Mouse (Mus musculus) MN1 (cell line): ENCODE data around the gene March10.

Experiments
- DNase-seq: peaks from one replicate; pipeline ENCODE4 v3.0.0-alpha.2; 2016; ENCODE audit warnings: low spot score

The March10 gene

GRCm38 (mm10) chr11:105402355-105402754, 54.2 kb downstream of the March10 start:
- no peak for DNase-seq

GRCm38 (mm10) chr11:105390290-105390689, 66.2 kb downstream of the March10 start:
- DNase-seq: no peak

- no peak for DNase-seq
These were observed 67.9 kb downstream of the March10 start for GRCm38 (mm10) chr11:105388636-105389035.

- DNase-seq: no peak
These were observed 71.3 kb downstream of the March10 start for GRCm38 (mm10) chr11:105385266-105385665.

GRCm38 (mm10) chr11:105375821-105376235, 80.7 kb downstream of the March10 start:
- DNase-seq: no peak

GRCm38 (mm10) chr11:105374526-105375175, 81.9 kb downstream of the March10 start:
- no peak for DNase-seq

- no peak for DNase-seq
These were observed 82.7 kb downstream of the March10 start for GRCm38 (mm10) chr11:105373881-105374280.

- DNase-seq: no peak
These were observed 84.7 kb downstream of the March10 start for GRCm38 (mm10) chr11:105371818-105372217.

- no peak for DNase-seq
These were observed 86.8 kb downstream of the March10 start for GRCm38 (mm10) chr11:105369526-105370386.

GRCm38 (mm10) chr11:105368833-105369232, 87.7 kb downstream of the March10 start:
- DNase-seq: no peak

- DNase-seq: no peak
These were observed 89.4 kb downstream of the March10 start for GRCm38 (mm10) chr11:105367163-105367562.

GRCm38 (mm10) chr11:105366051-105366450, 90.5 kb downstream of the March10 start:
- no peak for DNase-seq

- DNase-seq: no peak
These were observed 90.9 kb downstream of the March10 start for GRCm38 (mm10) chr11:105365611-105366010.

- peak; percentile 7 for DNase-seq
These were observed 92.0 kb downstream of the March10 start for GRCm38 (mm10) chr11:105364386-105365065.

GRCm38 (mm10) chr11:105363598-105364385, 92.7 kb downstream of the March10 start:
- peak; percentile 10 for DNase-seq

GRCm38 (mm10) chr11:105362946-105363597, 93.5 kb downstream of the March10 start:
- peak; percentile 48 for DNase-seq

- DNase-seq: no peak
These were observed 94.3 kb downstream of the March10 start for GRCm38 (mm10) chr11:105362041-105362765.

GRCm38 (mm10) chr11:105356301-105356700, 100.2 kb downstream of the March10 start:
- no peak for DNase-seq

GRCm38 (mm10) chr11:105353891-105354280, 102.6 kb downstream of the March10 start:
- DNase-seq: no peak
